Mouse (Mus musculus): ENCODE data around the gene Tut7. TPM values are rescaled to one million over a fixed set of nuclear protein-coding genes. Genes with fewer than 3 reads are reported as not detected.

The Tut7 gene
- polyA plus RNA-seq, 1 experiment, result 99.1 TPM

Other genes with a start within 250 kb of the Tut7 start
- gene Agtpbp1, start 237.9 kb downstream of the Tut7 start, polyA plus RNA-seq (2011; ENCODE audit: insufficient read depth, insufficient read length, low read depth, missing spikeins), result 26.5 and 27.9 TPM in 2 replicates
- 103 and 143 TPM in 2 replicates for gene Naa35, start 237.9 kb downstream of the Tut7 start, polyA plus RNA-seq (2011; ENCODE audit: insufficient read depth, insufficient read length, low read depth, missing spikeins)
- gene Golm1, start 147.3 kb downstream of the Tut7 start, polyA plus RNA-seq (2011; ENCODE audit: insufficient read depth, insufficient read length, low read depth, missing spikeins), result 54.9 and 58.3 TPM in 2 replicates
- gene 4921517D22Rik, start 129.0 kb downstream of the Tut7 start, polyA plus RNA-seq (2011; ENCODE audit: insufficient read depth, insufficient read length, low read depth, missing spikeins), result not detected in 2 replicates
- gene Spata31d1a, start 112.8 kb downstream of the Tut7 start, polyA plus RNA-seq (2011; ENCODE audit: insufficient read depth, insufficient read length, low read depth, missing spikeins), result 0.40 and 1.1 TPM in 2 replicates
- 0.37 TPM in 1 of 2 replicates, not detected in the other for gene Spata31d1b, start 110.9 kb downstream of the Tut7 start, polyA plus RNA-seq (2011; ENCODE audit: insufficient read depth, insufficient read length, low read depth, missing spikeins)
- not detected in 2 replicates for gene Spata31d1d, start 91.4 kb downstream of the Tut7 start, polyA plus RNA-seq (2011; ENCODE audit: insufficient read depth, insufficient read length, low read depth, missing spikeins)
- 0.58 and 0.61 TPM in 2 replicates for gene 1700014D04Rik, start 76.4 kb downstream of the Tut7 start, polyA plus RNA-seq (2011; ENCODE audit: insufficient read depth, insufficient read length, low read depth, missing spikeins)
- 42.0 and 42.1 TPM in 2 replicates for gene Isca1, start 53.3 kb downstream of the Tut7 start, polyA plus RNA-seq (2011; ENCODE audit: insufficient read depth, insufficient read length, low read depth, missing spikeins)
- gene Gm49354, start 40.9 kb downstream of the Tut7 start, polyA plus RNA-seq (2011; ENCODE audit: insufficient read depth, insufficient read length, low read depth, missing spikeins), result not detected in 2 replicates